Mouse (Mus musculus): ENCODE results near the gene Hist2h3c2.
"Not testable (repeated sequence)": the region's sequence is repeated elsewhere in the genome, so short reads cannot be mapped to it uniquely, and the experiment has no call there.

DNA sequence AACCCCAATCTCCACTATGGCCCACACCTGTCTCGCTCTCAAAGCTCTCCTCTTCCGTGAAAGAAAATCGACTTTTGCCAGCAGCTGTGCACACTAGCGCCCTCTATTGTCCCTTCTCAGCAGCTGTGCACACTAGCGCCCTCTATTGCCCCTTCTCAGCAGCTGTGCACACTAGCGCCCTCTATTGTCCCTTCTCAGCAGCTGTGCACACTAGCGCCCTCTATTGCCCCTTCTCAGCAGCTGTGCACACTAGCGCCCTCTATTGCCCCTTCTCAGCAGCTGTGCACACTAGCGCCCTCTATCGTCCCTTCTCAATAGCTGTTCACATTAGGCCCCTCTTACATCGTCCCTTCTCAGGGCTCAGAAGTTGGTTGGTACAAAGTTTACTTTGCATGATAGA lies 48.4 kb upstream of the Hist2h3c2 start:
- not testable (repeated sequence) for TF ChIP-seq POLR2A (IDR thresholded peaks at IDR 0.05; ENCODE audit: borderline replicate concordance, extremely low read depth, low read depth, low read length)
- peak; percentile 61 for TF ChIP-seq CTCF (IDR thresholded peaks at IDR 0.05; ENCODE audit: insufficient read depth, low read length)

Measured in lung, adult 2 months (tissue).